ENCODE assay signal across 24 mouse cellular contexts in genomic region chr11:61112323-61112995, GRCm38 (mm10). TPM values are rescaled to one million over a fixed set of nuclear protein-coding genes. Genes with fewer than 3 reads are reported as not detected.
DNase-seq lines count a peak whose midpoint lies in the region; ATAC-seq and TF ChIP-seq lines count a peak whose summit lies in the region.
"Had no signal": no experiment of that assay in that cellular context is flagged by ENCODE, and none has a peak within 500 bp of the region (broad histone marks: within the 10 kb centered on the region; RNA-seq: fewer than 3 reads in every experiment).

No protein-coding gene starts in this region.

- H3K4me3 ChIP-seq in liver, postnatal 0 days (ENCODE audit: low read depth, low read length) = no peak overlapping the region
- no peak overlapping the region for H3K4me3 ChIP-seq in liver, embryonic 11.5 days (ENCODE audit: low read depth, low read length)
- H3K4me3 ChIP-seq: embryonic facial prominence, embryonic 10.5 days; heart, adult 2 months; hindbrain, embryonic 13.5 days; limb, embryonic 13.5 days; neural tube, embryonic 15.5 days; stomach, embryonic 15.5 days had no signal

- H3K27me3 ChIP-seq in liver, postnatal 0 days (ENCODE audit: insufficient read depth, low read length) = no peaks in the 10 kb centered on the region
- no peaks in the 10 kb centered on the region for H3K27me3 ChIP-seq in liver, embryonic 11.5 days (replicated peaks; ENCODE audit: control insufficient read depth, insufficient read depth, low read length)
- H3K27me3 ChIP-seq: hindbrain, embryonic 13.5 days; limb, embryonic 13.5 days; neural tube, embryonic 15.5 days; stomach, embryonic 15.5 days had no signal

- 0 out of 2 replicates have a peak overlapping the region, but pooled peaks have one; percentile 6 for H3K4me2 ChIP-seq in liver, postnatal 0 days (ENCODE audit: low read depth, low read length)
- H3K4me2 ChIP-seq in liver, embryonic 11.5 days = no peak overlapping the region
- H3K4me2 ChIP-seq: hindbrain, embryonic 13.5 days; limb, embryonic 13.5 days; midbrain, embryonic 11.5 days; neural tube, embryonic 15.5 days; stomach, embryonic 15.5 days had no signal

- H3K27ac ChIP-seq in liver, postnatal 0 days (ENCODE audit: low read depth) = peak overlapping the region; percentile 66
- no peak overlapping the region for H3K27ac ChIP-seq in liver, embryonic 11.5 days (ENCODE audit: low read depth, low read length)
- H3K27ac ChIP-seq: embryonic facial prominence, embryonic 10.5 days; heart, adult 2 months; hindbrain, embryonic 13.5 days; limb, embryonic 13.5 days; neural tube, embryonic 15.5 days; stomach, embryonic 15.5 days had no signal

- no peak for ATAC-seq in liver, postnatal 0 days
- ATAC-seq in liver, embryonic 11.5 days (replicated peaks; ENCODE audit: low FRiP score) = no peak
- peak; percentile 52 for ATAC-seq in granulocyte monocyte progenitor cell, adult 5-6 weeks (replicated peaks; ENCODE audit: poor library complexity, severe bottlenecking)
- ATAC-seq: forebrain, postnatal 0 days had no signal

- peaks cover 15% of the 10 kb centered on the region for H3K4me1 ChIP-seq in liver, postnatal 0 days (ENCODE audit: insufficient read depth)
- H3K4me1 ChIP-seq in liver, embryonic 11.5 days (replicated peaks; ENCODE audit: control insufficient read depth, insufficient read depth, low read length) = no peaks in the 10 kb centered on the region
- H3K4me1 ChIP-seq: hindbrain, embryonic 13.5 days; limb, embryonic 13.5 days; neural tube, embryonic 15.5 days; stomach, embryonic 15.5 days had no signal

- no peak for DNase-seq in liver, postnatal 0 days
- DNase-seq in liver, embryonic 11.5 days (ENCODE audit: low spot score) = no peak
- DNase-seq in A20 (ENCODE audit: low read depth, low spot score) = peak; percentile 85
- DNase-seq in spleen, postnatal 36 days (ENCODE audit: low spot score in 2 of 2) = peak; percentile 63 to 72
- DNase-seq in adrenal gland, postnatal 36 days = no peak
- no peak for DNase-seq in left cerebral cortex, adult 8-10 months (ENCODE audit: low spot score in 2 of 2)
- DNase-seq: adrenal gland, postnatal 14 days; cerebellum, adult 9-10 months; forebrain, postnatal 0 days; gastrocnemius, postnatal 14 days; heart, adult 2 months; heart, postnatal 36 days; kidney, adult 8-10 months; kidney, postnatal 10 days; layer of hippocampus, postnatal 36 days; lung, adult 2 months; thymus, postnatal 25 days had no signal

- no peak overlapping the region for H3K9ac ChIP-seq in liver, postnatal 0 days (replicated peaks)
- H3K9ac ChIP-seq in liver, embryonic 11.5 days (ENCODE audit: low read depth, low read length) = no peak overlapping the region
- H3K9ac ChIP-seq: forebrain, postnatal 0 days; hindbrain, embryonic 13.5 days; limb, embryonic 13.5 days; neural tube, embryonic 15.5 days; stomach, embryonic 15.5 days had no signal

- WGBS in liver, postnatal 0 days (ENCODE audit: insufficient replicate concordance) = 50% methylated on average over 8 of the region's 8 CpGs
- 61% methylated on average over 8 of the region's 8 CpGs for WGBS in liver, embryonic 11.5 days

- H3K36me3 ChIP-seq in liver, postnatal 0 days (replicated peaks; ENCODE audit: insufficient read depth, low read length) = no peaks in the 10 kb centered on the region
- no peaks in the 10 kb centered on the region for H3K36me3 ChIP-seq in liver, embryonic 11.5 days (ENCODE audit: control insufficient read depth, insufficient read depth, low read length)
- H3K36me3 ChIP-seq: embryonic facial prominence, embryonic 10.5 days; hindbrain, embryonic 13.5 days; limb, embryonic 13.5 days; neural tube, embryonic 15.5 days; stomach, embryonic 15.5 days had no signal

- H3K9me3 ChIP-seq in liver, postnatal 0 days (ENCODE audit: low read length) = no peaks in the 10 kb centered on the region
- H3K9me3 ChIP-seq in liver, embryonic 11.5 days (ENCODE audit: control insufficient read depth, low read length) = no peaks in the 10 kb centered on the region
- H3K9me3 ChIP-seq: embryonic facial prominence, embryonic 10.5 days; hindbrain, embryonic 13.5 days; limb, embryonic 13.5 days; neural tube, embryonic 15.5 days; stomach, embryonic 15.5 days had no signal

- no peak for TF ChIP-seq CTCF in liver, postnatal 0 days (IDR thresholded peaks at IDR 0.05; ENCODE audit: low read depth)

- TF ChIP-seq EP300 in liver, postnatal 0 days (IDR thresholded peaks at IDR 0.05; ENCODE audit: low read depth) = no peak

RNA-seq across cellular contexts. Expression of gene Tnfrsf13b, which starts 14.1 kb away (rescaled TPM):
- polyA plus RNA-seq in liver, postnatal 0 days (2015; fragmentation: Nextera tagmentation; extraction: Ambion mirVana) = 8.1 and 9.4 TPM in 2 replicates
- 5.9 and 6.2 TPM in 2 replicates for polyA plus RNA-seq in liver, embryonic 11.5 days (2014; fragmentation: Nextera tagmentation; extraction: Ambion mirVana)
- total RNA-seq in granulocyte monocyte progenitor cell, adult 5-6 weeks (2014; fragmentation: Nextera tagmentation) = 31.7 and 41.3 TPM in 2 replicates
- 55.8 and 121 TPM in 2 replicates for total RNA-seq in granulocyte monocyte progenitor cell, adult 5-6 weeks (2017)
- total RNA-seq in adrenal gland, postnatal 36 days (2021) = 1 to 10 TPM in 1 of 2 experiments, under 1 TPM in 1; 0.40 to 1.1 TPM
- total RNA-seq in left cerebral cortex, adult 8-10 months (2022) = 1 to 10 TPM in 3 of 4 experiments, under 1 TPM in 1; 0.76 to 2.3 (median 1.5) TPM

Comparison
In these comparisons a context has a peak if more than half of its experiments do, and no peak if none do; other contexts are left out.
1. DNase-seq: peak in A20 (single experiment) and spleen, postnatal 36 days (2 of 2); none in liver, postnatal 0 days (single experiment), liver, embryonic 11.5 days (single experiment), adrenal gland, postnatal 36 days (0 of 2) and left cerebral cortex, adult 8-10 months (0 of 2).
2. RNA of gene Tnfrsf13b, which starts 14.1 kb away (total RNA-seq): 31.7 to 121 TPM in granulocyte monocyte progenitor cell, adult 5-6 weeks; 0.76 to 2.3 TPM in left cerebral cortex, adult 8-10 months and 0.40 to 1.1 TPM in adrenal gland, postnatal 36 days; every median in the first group is over 4 times any median in the second.